Mouse (Mus musculus): ENCODE measurements at regions not wholly inside any gene's neighbourhood (a gene's known extent, or its start where the extent isn't known, plus 50 kb on each side); places are given as distances from the start of the nearest gene placed in this dataset.

DNA sequence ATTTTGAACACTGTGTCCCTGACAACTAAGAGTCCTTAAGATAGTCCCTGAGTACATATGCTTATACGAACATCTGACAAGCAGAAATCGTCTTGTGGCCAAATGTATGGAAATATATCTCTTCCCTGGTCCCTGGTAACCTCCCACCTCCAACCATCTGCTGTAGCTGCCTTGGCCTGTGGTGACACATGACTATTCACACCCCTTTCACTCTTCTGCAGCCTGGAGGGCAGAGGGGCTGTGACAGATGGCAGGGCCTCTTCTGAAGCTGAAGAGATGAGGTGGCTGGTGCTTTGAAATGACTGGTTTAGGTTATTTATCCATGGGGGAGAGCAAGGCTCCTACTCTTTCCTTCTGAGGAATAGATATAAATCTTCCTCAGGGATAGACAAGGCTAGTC is 82.3 kb upstream of the Enox2 start:
- TF ChIP-seq POLR2A (IDR thresholded peaks at IDR 0.05; ENCODE audit: insufficient read depth, low read depth, low read length) (no peak), CTCF (IDR thresholded peaks at IDR 0.05) (no peak), EP300 (IDR thresholded peaks at IDR 0.05; ENCODE audit: insufficient read depth, low read depth, low read length) (no peak)
